Mouse (Mus musculus) heart, adult 2 months (tissue): ENCODE measurements around the gene Dpf2. TPM values are rescaled to one million over a fixed set of nuclear protein-coding genes. Genes with fewer than 3 reads are reported as not detected.

ENCODE experiments used
- DNase-seq, 2 experiments: peaks; one replicate each; pipeline ENCODE4 v3.0.0; 2021
- H3K27ac ChIP-seq: fragments of 200-600 bp; 2 replicates; pipeline ENCODE4 v1.8.1; 2022
- H3K27me3 ChIP-seq: fragments of 200-500 bp; 2 replicates; pipeline ENCODE4 v1.6.1; 2012; ENCODE audit warnings: mild to moderate bottlenecking, low read length, inconsistent platforms, mixed read lengths; ENCODE audit not compliant: control insufficient read depth, insufficient read depth
- H3K36me3 ChIP-seq: fragments of 200-500 bp; 2 replicates; pipeline ENCODE4 v1.6.1; 2012; ENCODE audit warnings: low read length, inconsistent platforms; ENCODE audit not compliant: control insufficient read depth, insufficient read depth
- H3K4me1 ChIP-seq: fragments of 200-500 bp; 2 replicates; pipeline ENCODE4 v1.6.1; 2011; ENCODE audit warnings: low read length; ENCODE audit not compliant: control insufficient read depth, insufficient read depth
- H3K4me3 ChIP-seq: fragments of 200-600 bp; 2 replicates; pipeline ENCODE4 v1.8.1; 2022
- H3K79me2 ChIP-seq: fragments of 200-500 bp; replicated peaks from 2 replicates; pipeline ENCODE4 v1.6.1; 2012; ENCODE audit warnings: mild to moderate bottlenecking, inconsistent platforms, low read length, moderate library complexity, mixed read lengths; ENCODE audit not compliant: control insufficient read depth, insufficient read depth
- H3K9ac ChIP-seq: fragments of 200-500 bp; 2 replicates; pipeline ENCODE4 v1.6.1; 2012; ENCODE audit warnings: low read depth, mild to moderate bottlenecking, control low read depth, inconsistent platforms, low read length, mixed read lengths
- CTCF ChIP-seq: fragments of 200-600 bp; IDR thresholded peaks from 2 replicates; pipeline ENCODE4 v1.8.1; 2022; ENCODE audit warnings: antibody characterized with exemption, mild to moderate bottlenecking, moderate library complexity
- EP300 ChIP-seq: fragments of 200-500 bp; IDR thresholded peaks from 2 replicates; pipeline ENCODE4 v1.6.1; 2011; ENCODE audit warnings: low read depth, low read length, control low read depth; ENCODE audit not compliant: insufficient read depth
- POLR2A ChIP-seq: fragments of 200-500 bp; IDR thresholded peaks from 2 replicates; pipeline ENCODE4 v1.6.1; 2011; ENCODE audit warnings: mild to moderate bottlenecking, low read depth, low read length, control low read depth; ENCODE audit not compliant: insufficient read depth
- WGBS: fragments of 180-500 bp; shearing (Covaris S2); methylation state at CpG from one replicate; pipeline ENCODE4 v1.1.7; 2018; 5-methylcytosine and 5-hydroxymethylcytosine counted together
- intact Hi-C: fragments of 180-260 bp; cut with DNase I; formaldehyde crosslinking; loops from one replicate; pipeline ENCODE4 v1.15.1; 2025
- polyA plus RNA-seq: library from polyadenylated mRNA; depleted of rRNA; stranded (reverse); fragments of >200 nt; gene quantifications from 2 replicates; pipeline ENCODE4 v1.2.3, GENCODE M21; 2012
- total RNA-seq, 2 experiments: library from RNA; stranded (reverse); gene quantifications; 2 replicates each; pipeline ENCODE4 v1.2.3; 2021

The Dpf2 gene
- total and polyA plus RNA-seq, 3 experiments, result 71.8 to 83.5 (median 82.3) TPM

DNA sequence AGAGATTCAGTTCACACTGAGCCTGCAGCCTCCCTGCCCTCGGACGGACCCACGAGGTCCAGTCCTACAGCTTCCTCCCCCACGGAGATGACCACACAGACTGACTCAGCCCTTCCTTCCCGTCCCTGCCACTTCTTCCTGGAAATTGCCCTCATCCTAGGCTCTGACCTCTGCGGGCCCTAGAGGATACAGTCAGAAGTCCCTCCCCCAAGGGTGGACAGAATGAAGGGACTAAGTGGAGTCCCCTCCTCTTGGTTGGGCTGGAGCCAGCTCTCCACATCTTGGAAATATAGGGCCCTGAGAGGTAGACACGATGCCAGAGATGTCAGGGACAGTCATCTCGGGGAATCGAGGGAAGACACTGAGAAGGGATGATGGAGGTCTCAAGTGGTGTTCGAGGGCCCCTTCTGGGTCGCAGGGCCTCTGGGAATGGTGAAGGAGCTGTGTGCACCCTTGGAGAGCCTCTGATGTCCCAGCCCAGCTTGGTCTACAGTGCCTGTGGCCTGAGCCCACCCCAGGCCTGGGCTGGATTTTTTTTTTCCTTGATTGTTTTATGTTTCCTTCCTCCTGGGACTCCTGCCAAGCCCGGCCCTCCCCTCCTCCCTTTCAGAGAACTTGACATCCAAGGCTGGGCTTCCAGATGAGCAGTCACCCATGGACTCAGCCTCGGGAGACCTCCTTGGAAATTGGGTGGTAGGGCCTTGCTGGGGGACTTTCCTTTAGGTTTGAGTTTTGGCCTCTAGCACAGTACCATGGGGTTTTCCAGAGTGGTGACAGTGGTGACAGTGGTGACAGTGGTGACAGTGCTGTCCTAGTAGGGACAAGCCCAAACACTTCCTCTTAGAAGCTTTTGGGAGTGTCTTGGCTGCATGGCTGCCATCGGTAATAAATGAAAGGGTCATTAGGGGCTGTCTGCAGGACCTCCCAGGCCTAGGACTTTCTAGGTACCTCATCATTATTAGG, 17.1 kb upstream of the Dpf2 start:
- peak; percentile 81 for DNase-seq
- no peak overlapping the region for H3K4me3 ChIP-seq
- no peaks in the 10 kb centered on the region for H3K27me3 ChIP-seq
- no peaks in the 10 kb centered on the region for H3K79me2 ChIP-seq
- no peak overlapping the region for H3K9ac ChIP-seq
- H3K27ac ChIP-seq, result peak overlapping the region; percentile 80
- peaks cover 20% of the 10 kb centered on the region for H3K4me1 ChIP-seq
- WGBS, result 26% methylated on average over 14 of the region's 14 CpGs
- intact Hi-C loops, result no loop called here
- no peaks in the 10 kb centered on the region for H3K36me3 ChIP-seq
- TF ChIP-seq EP300 (peak; percentile 71), CTCF (no peak)

GRCm38 (mm10) chr19:5928546-5928945, 15.7 kb upstream of the Dpf2 start:
- Histone ChIP-seq H3K4me1 (peaks cover 19% of the 10 kb centered on the region), H3K9ac (no peak overlapping the region), H3K36me3 (no peaks in the 10 kb centered on the region), H3K79me2 (no peaks in the 10 kb centered on the region), H3K4me3 (no peak overlapping the region), H3K27me3 (no peaks in the 10 kb centered on the region), H3K27ac (no peak overlapping the region)
- TF ChIP-seq CTCF, result no peak
- no peak for TF ChIP-seq EP300
- no peak for TF ChIP-seq POLR2A
- intact Hi-C loops, result no loop called here
- WGBS, result 57% methylated on average over 3 of the region's 3 CpGs
- no peak for DNase-seq

GRCm38 (mm10) chr19:5928104-5928503, 15.3 kb upstream of the Dpf2 start:
- H3K4me3 ChIP-seq, result no peak overlapping the region
- intact Hi-C loops, result no loop called here
- H3K4me1 ChIP-seq, result peaks cover 19% of the 10 kb centered on the region
- no peaks in the 10 kb centered on the region for H3K27me3 ChIP-seq
- H3K36me3 ChIP-seq, result no peaks in the 10 kb centered on the region
- TF ChIP-seq CTCF (no peak), EP300 (no peak), POLR2A (no peak)
- H3K27ac ChIP-seq, result no peak overlapping the region
- no peaks in the 10 kb centered on the region for H3K79me2 ChIP-seq
- WGBS, result 79% methylated on average over 6 of the region's 6 CpGs
- no peak for DNase-seq
- no peak overlapping the region for H3K9ac ChIP-seq

GRCm38 (mm10) chr19:5927532-5927931, 14.7 kb upstream of the Dpf2 start:
- no peaks in the 10 kb centered on the region for H3K79me2 ChIP-seq
- H3K36me3 ChIP-seq, result no peaks in the 10 kb centered on the region
- H3K27me3 ChIP-seq, result no peaks in the 10 kb centered on the region
- TF ChIP-seq CTCF, result no peak
- TF ChIP-seq EP300, result no peak
- TF ChIP-seq POLR2A, result no peak
- H3K9ac ChIP-seq, result no peak overlapping the region
- H3K4me3 ChIP-seq, result no peak overlapping the region
- intact Hi-C loops, result no loop called here
- no peak overlapping the region for H3K27ac ChIP-seq
- no peak for DNase-seq
- peaks cover 19% of the 10 kb centered on the region for H3K4me1 ChIP-seq
- 85% methylated on average over 8 of the region's 8 CpGs for WGBS

GRCm38 (mm10) chr19:5927026-5927425, 14.2 kb upstream of the Dpf2 start:
- WGBS, result 66% methylated on average over 11 of the region's 11 CpGs
- intact Hi-C loops, result no loop called here
- H3K9ac ChIP-seq, result no peak overlapping the region
- H3K4me3 ChIP-seq, result no peak overlapping the region
- H3K27ac ChIP-seq, result no peak overlapping the region
- peaks cover 21% of the 10 kb centered on the region for H3K4me1 ChIP-seq
- no peaks in the 10 kb centered on the region for H3K36me3 ChIP-seq
- H3K27me3 ChIP-seq, result no peaks in the 10 kb centered on the region
- no peak for DNase-seq
- TF ChIP-seq EP300 (no peak), CTCF (no peak), POLR2A (no peak)
- no peaks in the 10 kb centered on the region for H3K79me2 ChIP-seq

GRCm38 (mm10) chr19:5925311-5925855, 12.6 kb upstream of the Dpf2 start:
- Histone ChIP-seq H3K79me2 (0 out of 2 replicates have a peak, but pooled peaks cover under 1% of the 10 kb centered on the region), H3K27ac (peak overlapping the region; percentile 98), H3K36me3 (no peaks in the 10 kb centered on the region; the same call in 1 of the 2 replicates), H3K9ac (peak overlapping the region; percentile 28; the same call in 1 of the 2 replicates), H3K4me1 (peaks cover 21% of the 10 kb centered on the region), H3K4me3 (peak overlapping the region; percentile 80), H3K27me3 (no peaks in the 10 kb centered on the region)
- intact Hi-C loops, result loop anchor here (2.0 kb wide), 1 partner anchor 15 kb away; no protein-coding TSS in a partner anchor
- DNase-seq, result peak in 1 of 2 experiments; percentile 38
- TF ChIP-seq POLR2A (no peak), CTCF (no peak), EP300 (no peak)
- 14% methylated on average over 11 of the region's 11 CpGs for WGBS
